Mouse (Mus musculus) retina, embryonic 14.5 days (tissue): ENCODE results near the gene Ttn.
"Not testable (repeated sequence)": the region's sequence is repeated elsewhere in the genome, so short reads cannot be mapped to it uniquely, and the experiment has no call there.

ENCODE experiments used
- DNase-seq: peaks from one replicate; pipeline ENCODE4 v3.0.0-alpha.2; 2015; ENCODE audit warnings: low spot score

The Ttn gene

DNA sequence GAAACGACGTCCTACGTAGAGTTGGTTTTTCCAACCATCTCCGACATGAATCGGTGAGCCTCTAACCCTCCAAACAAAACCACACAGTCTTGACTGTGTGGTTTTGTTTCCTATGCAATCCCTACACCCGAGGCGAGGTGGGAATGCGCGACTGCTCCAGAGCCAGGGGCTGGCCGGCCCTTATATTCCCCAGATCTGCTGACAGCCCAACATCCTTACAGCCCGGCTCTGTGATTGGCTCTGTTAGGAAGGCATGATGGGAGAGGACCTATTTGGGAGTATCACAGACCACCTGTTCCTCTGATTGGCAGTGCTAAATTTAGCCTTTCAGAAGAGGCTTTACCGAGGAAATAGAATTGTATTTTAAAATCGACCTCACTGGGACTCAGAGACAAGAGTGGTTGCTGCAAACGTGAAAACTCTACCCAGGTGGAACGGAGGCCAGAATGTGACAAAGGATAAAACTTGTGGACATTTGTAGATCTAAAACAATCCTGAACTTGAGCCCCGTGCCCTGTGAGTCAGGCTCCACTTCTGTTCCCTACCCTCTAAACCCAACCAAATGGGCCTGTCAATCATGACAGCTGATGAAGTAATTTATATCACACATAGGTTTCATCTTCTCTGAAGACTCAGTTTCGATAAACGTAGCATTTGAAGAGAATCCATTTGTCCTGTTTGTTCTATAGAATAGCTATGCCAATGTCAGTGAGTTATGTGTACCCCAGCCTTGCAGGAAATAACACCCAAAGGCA lies at the start of gene Ttn:
Ttn (minus strand) TSS at position 157 of the 755 bp plus-strand sequence.
- no peak for DNase-seq

GRCm38 (mm10) chr2:77020649-77021048 lies 38.3 kb upstream of the Ttn start:
- DNase-seq, result no peak

DNA sequence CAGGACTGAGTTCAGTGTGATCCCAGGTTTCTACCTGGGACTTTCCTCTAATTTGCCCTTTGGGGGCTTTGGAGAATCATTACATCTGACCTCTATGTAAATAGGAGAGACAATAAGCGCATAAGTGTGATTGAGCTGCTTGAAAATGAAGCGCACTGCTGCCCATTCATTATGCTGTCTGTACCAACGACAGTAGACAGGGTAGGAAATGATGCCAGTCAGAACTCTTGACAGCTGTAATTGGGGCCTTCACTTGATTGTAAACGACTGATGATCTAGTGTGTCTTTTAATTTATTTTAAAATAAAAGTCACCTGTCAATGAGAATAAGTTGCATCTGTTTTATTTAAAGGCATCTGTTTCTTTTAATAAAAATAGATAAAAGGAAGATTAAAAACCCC lies 35.4 kb upstream of the Ttn start:
- no peak for DNase-seq

GRCm38 (mm10) chr2:77013449-77013848 lies 31.1 kb upstream of the Ttn start:
- DNase-seq, result not testable (repeated sequence)

GRCm38 (mm10) chr2:77011981-77012380 lies 29.6 kb upstream of the Ttn start:
- DNase-seq, result no peak

DNA sequence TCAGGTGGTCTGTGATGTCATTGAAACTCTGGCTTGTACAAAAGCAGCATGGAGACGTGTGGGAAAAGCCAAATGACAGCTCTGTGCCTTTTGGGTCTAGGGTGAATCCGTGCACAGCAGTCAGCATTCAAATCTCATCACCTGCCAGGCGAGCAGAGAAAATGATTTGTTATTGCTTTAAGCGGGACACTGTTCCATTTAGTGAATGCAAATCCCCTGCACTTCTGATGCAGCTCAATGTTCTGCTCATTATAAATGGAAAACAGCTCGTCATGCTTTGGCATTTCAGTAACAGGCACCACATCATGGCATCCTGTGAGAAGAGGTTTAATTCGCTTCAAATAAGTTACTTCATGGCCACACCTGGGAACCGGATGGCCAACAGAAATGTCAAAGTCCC lies 24.7 kb upstream of the Ttn start:
- DNase-seq, result no peak

- no peak for DNase-seq
Observed at GRCm38 (mm10) chr2:77003148-77003547, 20.8 kb upstream of the Ttn start.

- no peak for DNase-seq
Observed at GRCm38 (mm10) chr2:76998351-76998750, 16.0 kb upstream of the Ttn start.

GRCm38 (mm10) chr2:76992493-76993201 lies 10.3 kb upstream of the Ttn start:
- DNase-seq, result no peak

DNA sequence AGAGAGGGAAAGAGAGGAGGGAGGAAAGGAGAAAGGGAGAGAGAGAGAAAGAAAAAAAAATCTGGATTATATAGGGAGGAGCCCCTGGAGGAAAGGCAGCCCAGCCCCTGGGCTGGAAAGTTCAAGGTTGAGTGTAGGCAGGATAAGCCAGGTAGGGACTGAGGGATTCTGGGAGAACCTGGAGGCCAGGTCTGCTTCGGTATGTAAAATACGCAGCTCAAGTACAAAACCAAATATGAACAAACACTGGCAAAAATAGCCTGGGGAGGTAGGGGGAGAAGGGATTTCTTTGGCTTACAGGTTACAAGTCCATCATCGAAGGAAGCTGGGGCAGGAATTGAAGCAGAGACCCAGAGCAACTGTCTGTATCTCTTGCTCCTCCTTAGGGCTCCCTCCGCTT lies 5.0 kb upstream of the Ttn start:
- DNase-seq, result no peak

GRCm38 (mm10) chr2:76984384-76984783 lies 2.0 kb upstream of the Ttn start:
- DNase-seq, result no peak

DNA sequence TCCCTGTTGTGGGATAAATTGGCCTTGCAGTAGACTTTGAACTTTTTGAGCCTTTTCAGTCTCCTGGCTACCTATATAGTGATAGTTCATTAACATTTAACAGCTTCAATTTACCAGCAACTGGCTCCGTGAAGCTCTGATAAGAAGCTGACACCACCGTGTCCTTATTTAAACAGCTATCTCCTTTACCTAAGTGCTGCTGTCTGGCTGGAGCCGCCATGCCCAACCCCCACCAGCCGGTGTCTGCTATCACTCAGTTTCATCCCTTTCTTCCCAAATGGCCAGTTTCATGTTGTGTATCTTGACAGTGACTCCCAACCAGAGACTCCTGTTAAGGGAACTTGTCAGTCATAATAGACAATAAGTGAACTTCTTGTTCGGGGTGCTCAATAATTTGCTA lies 1.3 kb upstream of the Ttn start:
- DNase-seq, result no peak

DNA sequence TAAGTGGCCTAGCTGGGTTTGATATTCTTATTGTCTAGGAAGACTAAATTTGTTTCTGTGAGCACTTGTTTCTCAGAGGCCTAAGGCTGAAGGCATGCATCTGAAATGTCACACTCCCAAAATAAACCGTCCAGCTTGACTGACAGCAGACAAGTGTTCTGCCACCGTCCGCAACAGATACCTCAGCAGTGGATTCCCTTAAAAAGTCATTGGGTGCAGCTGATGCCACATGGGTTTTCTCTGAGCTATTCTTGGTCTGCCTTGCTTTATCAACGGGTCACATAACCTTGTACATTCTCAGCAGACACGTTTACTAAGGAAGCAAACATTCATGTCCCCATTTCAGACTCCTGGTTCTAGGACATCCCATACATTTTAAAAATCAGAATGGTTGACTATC lies 630 bp downstream of the Ttn start:
- DNase-seq, result no peak

- DNase-seq, result peak; percentile 74
Observed at GRCm38 (mm10) chr2:76980146-76980545, 2.2 kb downstream of the Ttn start.

DNA sequence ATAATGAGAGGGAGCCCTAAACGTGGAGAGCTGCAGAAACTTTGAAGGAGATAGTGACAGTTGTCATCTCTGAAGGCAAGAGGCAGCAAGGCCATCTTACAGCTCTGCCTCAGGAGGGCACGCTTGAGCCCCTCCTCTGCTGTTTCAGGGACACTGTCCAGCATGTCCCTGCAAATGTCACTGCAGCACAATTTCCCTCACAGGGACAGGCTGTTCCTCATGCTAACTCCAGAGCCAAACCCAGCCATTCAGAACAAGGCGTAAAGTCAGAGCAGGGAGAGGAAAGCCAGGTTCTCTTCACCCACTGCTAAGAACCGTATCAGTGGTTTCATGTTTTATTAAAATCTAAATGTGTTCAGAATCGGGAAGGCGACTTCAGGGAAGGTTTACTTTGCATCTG lies 4.7 kb downstream of the Ttn start:
- no peak for DNase-seq

GRCm38 (mm10) chr2:76972051-76972450 lies 10.3 kb downstream of the Ttn start:
- no peak for DNase-seq

DNA sequence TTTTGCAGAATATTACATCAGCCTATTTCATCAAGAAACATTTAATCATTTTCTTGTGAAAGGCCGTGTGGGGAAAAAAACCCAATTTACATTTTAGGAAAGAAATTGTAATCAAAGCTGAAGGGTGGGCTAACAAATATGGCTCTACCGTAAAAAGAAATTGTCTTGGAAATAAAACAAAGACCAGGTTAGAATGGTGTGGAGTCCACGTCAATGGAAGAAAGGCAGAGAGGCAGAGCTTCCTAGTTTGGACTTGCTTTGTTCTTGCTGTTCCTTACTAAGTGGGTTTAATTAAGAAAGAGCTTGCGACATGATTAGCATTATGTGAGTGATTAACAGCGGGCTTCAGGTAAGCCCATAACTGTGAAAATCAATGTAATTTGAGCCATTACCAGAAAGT lies 11.3 kb downstream of the Ttn start:
- no peak for DNase-seq

DNA sequence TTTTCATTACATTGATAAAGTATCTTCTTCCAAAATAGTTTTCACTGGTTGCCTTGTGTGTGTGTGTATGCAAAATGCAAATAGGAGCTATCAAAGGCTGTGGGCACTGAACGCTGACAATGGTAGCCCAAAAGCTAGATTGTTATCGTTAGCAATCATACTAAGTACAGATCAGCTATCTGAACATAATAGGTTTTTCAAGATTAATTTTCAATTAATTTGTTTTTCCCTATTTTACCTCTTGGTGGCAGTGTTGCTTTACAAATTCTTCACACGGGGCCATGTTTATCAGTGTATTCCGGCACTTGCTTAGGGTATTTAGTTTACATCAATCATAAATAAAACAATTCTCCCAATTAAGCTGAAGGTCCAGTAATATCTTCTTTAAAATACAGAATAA lies 11.7 kb downstream of the Ttn start:
- DNase-seq, result peak; percentile 78

DNA sequence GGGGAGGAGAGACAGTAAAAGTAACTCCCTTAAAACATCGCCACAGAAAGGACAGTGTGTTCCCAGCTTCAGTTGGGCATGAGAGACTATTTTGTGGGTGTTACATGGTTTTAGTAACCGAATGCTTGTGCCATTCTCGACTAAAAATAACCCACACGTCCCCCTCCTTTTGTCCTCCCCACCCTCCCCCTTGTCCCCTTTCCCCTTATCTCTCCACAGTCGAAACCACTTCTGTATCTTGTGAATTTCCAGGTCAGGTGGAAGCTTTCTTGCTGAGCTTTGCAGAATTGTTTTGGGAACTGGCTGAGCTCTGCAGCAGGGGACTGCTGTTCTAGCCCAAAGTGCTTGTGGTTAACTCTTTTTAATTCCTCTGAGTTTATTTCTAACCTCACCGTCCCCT lies 12.1 kb downstream of the Ttn start:
- no peak for DNase-seq

GRCm38 (mm10) chr2:76969637-76970036 lies 12.7 kb downstream of the Ttn start:
- DNase-seq, result no peak

- peak; percentile 91 for DNase-seq
Observed at GRCm38 (mm10) chr2:76968919-76969318, 13.4 kb downstream of the Ttn start.

DNA sequence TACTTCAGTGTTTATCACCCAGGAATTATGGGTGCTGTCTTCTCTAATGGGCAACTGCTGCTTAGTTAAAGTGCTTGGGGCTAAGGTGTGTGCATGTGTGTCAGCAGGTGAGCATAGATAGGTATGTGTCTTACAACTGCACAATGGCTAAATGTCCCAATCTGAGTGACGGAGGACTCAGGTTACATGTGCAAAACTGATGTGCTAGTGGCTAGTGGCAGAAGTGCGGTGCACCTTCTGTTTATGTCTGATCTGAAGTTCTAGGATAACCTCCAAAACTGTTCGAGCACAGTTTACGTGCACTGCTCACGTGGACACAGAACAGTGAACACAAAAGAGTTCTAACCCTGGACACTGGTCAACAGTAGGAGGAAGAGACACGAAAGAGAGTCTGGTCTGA lies 15.8 kb downstream of the Ttn start:
- DNase-seq, result no peak

- no peak for DNase-seq
Observed at GRCm38 (mm10) chr2:76966013-76966412, 16.3 kb downstream of the Ttn start.

- no peak for DNase-seq
Observed at GRCm38 (mm10) chr2:76965542-76965941, 16.8 kb downstream of the Ttn start.
